Mouse (Mus musculus): ENCODE measurements around the gene Cd276. TPM values are rescaled to one million over a fixed set of nuclear protein-coding genes. Genes with fewer than 3 reads are reported as not detected.
A peak's percentile ranks its signal among the peaks of the same experiment; 100 is the strongest.

Cd276 gene
- polyA plus RNA-seq (2011; ENCODE audit: insufficient read depth, insufficient read length, low read depth, missing spikeins), result 51.1 and 56.9 TPM in 2 replicates

DNA sequence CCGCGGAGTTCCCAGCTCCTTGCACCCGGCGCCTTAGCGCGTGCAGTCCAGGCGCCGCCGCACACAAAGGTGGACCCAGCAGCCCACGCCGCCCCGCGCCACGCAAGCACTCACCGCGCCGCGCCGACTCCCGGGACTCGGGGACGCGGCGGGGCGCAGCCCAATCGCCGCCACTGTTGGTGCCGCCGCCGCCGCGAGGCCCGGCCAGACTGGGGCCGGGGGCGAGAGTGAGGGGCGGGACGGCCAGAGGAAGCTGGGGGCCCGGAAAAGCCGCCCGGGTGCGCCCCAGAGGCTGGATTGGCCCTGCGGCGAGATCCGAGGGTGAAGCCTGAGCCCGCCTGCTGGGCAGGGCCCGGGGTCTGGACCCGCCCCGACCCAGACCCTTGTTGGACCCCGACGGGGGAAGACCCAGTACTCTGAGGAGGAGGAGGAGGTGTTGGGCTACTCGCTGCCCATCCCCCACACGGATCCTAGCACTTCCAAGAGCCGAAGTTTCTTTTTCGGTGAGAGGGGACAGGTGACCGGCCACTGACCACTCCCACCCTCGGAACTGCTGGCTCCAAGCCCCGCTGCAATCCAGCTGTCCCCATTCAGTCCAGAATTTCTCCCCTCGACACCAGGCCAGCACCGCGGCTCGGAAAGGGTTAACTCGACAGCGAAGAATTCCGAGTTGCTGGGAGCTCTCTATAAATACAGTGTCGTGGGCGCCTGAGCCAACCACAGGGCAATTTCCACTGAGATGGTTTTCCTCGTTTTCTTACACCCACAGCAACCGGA, at the start of gene Cd276:
Gene Cd276, minus strand, starts transcription at position 530 of the 777 bp plus-strand sequence.
- H3K9ac ChIP-seq (ENCODE audit: low read depth, poor library complexity, severe bottlenecking), result peak within 1 kb of the TSS; percentile 72
- H3K27me3 ChIP-seq (ENCODE audit: control insufficient read depth, insufficient read depth, low read length, poor library complexity, severe bottlenecking), result no peaks in the 10 kb centered on the region
- peak within 1 kb of the TSS; percentile 94 for H3K4me3 ChIP-seq (ENCODE audit: low read depth, low read length)
- peaks cover 5% of the 10 kb centered on the region for H3K4me1 ChIP-seq (ENCODE audit: control insufficient read depth, insufficient read depth, low read length)
- no peaks in the 10 kb centered on the region for H3K9me3 ChIP-seq (replicated peaks; ENCODE audit: control insufficient read depth, insufficient read depth, low read length, poor library complexity, severe bottlenecking)
- no peak within 1 kb of the TSS for H3K27ac ChIP-seq (ENCODE audit: insufficient read depth, low read length)
- no peaks in the 10 kb centered on the region for H3K36me3 ChIP-seq (ENCODE audit: control insufficient read depth, insufficient read depth, low read length, poor library complexity, severe bottlenecking)
- TF ChIP-seq CTCF (IDR thresholded peaks at IDR 0.05; ENCODE audit: low read depth, low read length), result no peak
- no peak for TF ChIP-seq POLR2A (IDR thresholded peaks at IDR 0.05; ENCODE audit: insufficient read depth, low read length)
- TF ChIP-seq EP300 (IDR thresholded peaks at IDR 0.05; ENCODE audit: insufficient read depth, low read depth, low read length), result no peak

DNA sequence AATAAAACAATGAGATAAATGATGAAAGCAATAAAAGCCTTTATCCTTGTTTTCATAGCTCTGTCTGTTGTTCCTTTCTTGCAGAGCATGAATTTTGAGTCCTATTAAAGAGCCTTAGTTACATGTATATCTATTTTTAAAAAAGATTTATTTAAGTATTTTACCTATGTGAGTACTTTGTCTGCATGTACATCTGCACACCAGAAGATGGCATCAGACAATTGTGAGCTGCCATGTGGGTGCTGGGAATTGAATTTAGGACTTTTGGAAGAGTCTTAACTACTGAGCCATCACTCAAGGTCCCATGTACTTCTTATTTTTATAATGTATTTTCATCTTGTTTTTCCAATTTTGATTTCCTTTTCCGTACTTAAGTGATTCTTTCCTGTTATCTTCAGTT, 40.1 kb upstream of the Cd276 start:
- no peak for TF ChIP-seq EP300 (IDR thresholded peaks at IDR 0.05; ENCODE audit: insufficient read depth, low read depth, low read length)
- no peak for TF ChIP-seq POLR2A (IDR thresholded peaks at IDR 0.05; ENCODE audit: insufficient read depth, low read length)
- TF ChIP-seq CTCF (IDR thresholded peaks at IDR 0.05; ENCODE audit: low read depth, low read length), result no peak
- H3K9me3 ChIP-seq (replicated peaks; ENCODE audit: control insufficient read depth, insufficient read depth, low read length, poor library complexity, severe bottlenecking), result no peaks in the 10 kb centered on the region
- no peak overlapping the region for H3K4me3 ChIP-seq (ENCODE audit: low read depth, low read length)
- no peaks in the 10 kb centered on the region for H3K27me3 ChIP-seq (ENCODE audit: control insufficient read depth, insufficient read depth, low read length, poor library complexity, severe bottlenecking)
- H3K9ac ChIP-seq (ENCODE audit: low read depth, poor library complexity, severe bottlenecking), result no peak overlapping the region
- no peak overlapping the region for H3K27ac ChIP-seq (ENCODE audit: insufficient read depth, low read length)
- H3K4me1 ChIP-seq (ENCODE audit: control insufficient read depth, insufficient read depth, low read length), result no peaks in the 10 kb centered on the region
- no peaks in the 10 kb centered on the region for H3K36me3 ChIP-seq (ENCODE audit: control insufficient read depth, insufficient read depth, low read length, poor library complexity, severe bottlenecking)

DNA sequence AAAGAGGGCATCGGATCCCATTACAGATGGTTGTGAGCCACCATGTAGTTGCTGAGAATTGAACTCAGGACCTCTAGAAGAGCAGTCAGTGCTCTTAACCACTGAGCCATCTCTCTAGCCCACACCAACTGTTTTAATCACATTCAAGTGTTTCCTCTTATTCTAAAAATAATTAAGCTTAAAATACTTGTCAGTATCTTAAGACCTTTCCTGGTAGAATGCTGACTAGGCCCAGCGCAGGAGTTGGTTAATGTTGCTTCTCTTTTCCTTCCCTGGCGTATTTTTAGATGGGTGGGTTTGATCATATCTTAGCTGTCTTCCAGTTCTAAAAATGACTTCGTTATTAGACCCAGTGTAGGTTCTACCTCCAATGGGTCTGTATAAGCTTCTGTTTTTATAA, 33.4 kb upstream of the Cd276 start:
- Histone ChIP-seq H3K9ac (ENCODE audit: low read depth, poor library complexity, severe bottlenecking) (no peak overlapping the region), H3K27ac (ENCODE audit: insufficient read depth, low read length) (no peak overlapping the region), H3K4me3 (ENCODE audit: low read depth, low read length) (no peak overlapping the region), H3K4me1 (ENCODE audit: control insufficient read depth, insufficient read depth, low read length) (no peaks in the 10 kb centered on the region), H3K27me3 (ENCODE audit: control insufficient read depth, insufficient read depth, low read length, poor library complexity, severe bottlenecking) (no peaks in the 10 kb centered on the region), H3K9me3 (replicated peaks; ENCODE audit: control insufficient read depth, insufficient read depth, low read length, poor library complexity, severe bottlenecking) (no peaks in the 10 kb centered on the region), H3K36me3 (ENCODE audit: control insufficient read depth, insufficient read depth, low read length, poor library complexity, severe bottlenecking) (peaks cover 2% of the 10 kb centered on the region; the same call in 1 of the 2 replicates)
- no peak for TF ChIP-seq POLR2A (IDR thresholded peaks at IDR 0.05; ENCODE audit: insufficient read depth, low read length)

DNA sequence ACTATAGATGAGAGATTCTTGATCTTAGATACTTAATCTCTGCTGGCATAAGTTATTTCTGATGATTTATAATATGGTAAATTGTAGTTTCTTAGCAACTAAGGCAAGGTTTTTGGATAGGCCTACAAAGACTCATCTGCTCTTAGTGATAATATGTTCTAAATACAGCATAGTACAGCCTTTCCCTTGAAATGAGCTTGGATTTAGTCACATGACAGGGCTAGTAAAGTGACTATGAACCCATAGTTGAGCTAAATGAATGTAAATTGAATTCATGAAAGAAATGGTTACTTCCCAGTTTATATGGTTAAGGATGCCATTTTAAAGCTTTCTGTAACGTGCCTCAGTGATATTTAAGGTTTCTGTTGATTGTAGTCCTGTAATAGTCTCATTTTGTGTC, 29.1 kb upstream of the Cd276 start:
- H3K4me1 ChIP-seq (ENCODE audit: control insufficient read depth, insufficient read depth, low read length), result no peaks in the 10 kb centered on the region
- no peak for TF ChIP-seq POLR2A (IDR thresholded peaks at IDR 0.05; ENCODE audit: insufficient read depth, low read length)
- no peak for TF ChIP-seq CTCF (IDR thresholded peaks at IDR 0.05; ENCODE audit: low read depth, low read length)
- no peak for TF ChIP-seq EP300 (IDR thresholded peaks at IDR 0.05; ENCODE audit: insufficient read depth, low read depth, low read length)
- no peak overlapping the region for H3K4me3 ChIP-seq (ENCODE audit: low read depth, low read length)

DNA sequence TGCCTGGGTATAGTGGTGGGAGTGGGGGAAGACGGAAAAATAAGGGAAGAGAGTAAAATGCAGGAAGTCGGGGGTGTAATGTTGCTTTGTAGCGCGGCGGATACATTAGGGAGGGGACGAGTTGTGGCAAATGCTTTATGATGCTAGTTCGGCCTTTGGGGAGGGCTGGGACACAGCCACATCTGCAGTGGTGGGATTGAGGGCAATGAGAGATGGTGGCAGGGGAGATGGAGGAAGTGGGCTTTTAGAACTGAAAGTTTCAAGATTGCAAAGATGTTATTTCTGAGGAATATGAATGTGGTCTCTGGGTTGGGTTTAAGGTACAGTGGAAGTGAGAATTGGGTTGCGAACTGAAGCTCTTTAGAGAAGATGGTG, 28.0 kb upstream of the Cd276 start:
- Histone ChIP-seq H3K9me3 (replicated peaks; ENCODE audit: control insufficient read depth, insufficient read depth, low read length, poor library complexity, severe bottlenecking) (no peaks in the 10 kb centered on the region), H3K27ac (ENCODE audit: insufficient read depth, low read length) (no peak overlapping the region), H3K4me1 (ENCODE audit: control insufficient read depth, insufficient read depth, low read length) (no peaks in the 10 kb centered on the region), H3K4me3 (ENCODE audit: low read depth, low read length) (peak overlapping the region; percentile 96), H3K9ac (ENCODE audit: low read depth, poor library complexity, severe bottlenecking) (peak overlapping the region; percentile 99), H3K27me3 (ENCODE audit: control insufficient read depth, insufficient read depth, low read length, poor library complexity, severe bottlenecking) (no peaks in the 10 kb centered on the region), H3K36me3 (ENCODE audit: control insufficient read depth, insufficient read depth, low read length, poor library complexity, severe bottlenecking) (peaks cover 2% of the 10 kb centered on the region; the same call in 1 of the 2 replicates)
- TF ChIP-seq CTCF (IDR thresholded peaks at IDR 0.05; ENCODE audit: low read depth, low read length) (no peak), EP300 (IDR thresholded peaks at IDR 0.05; ENCODE audit: insufficient read depth, low read depth, low read length) (no peak), POLR2A (IDR thresholded peaks at IDR 0.05; ENCODE audit: insufficient read depth, low read length) (no peak)

More for the DNA sequence above, 29.1 kb upstream of the Cd276 start:
- peaks cover 2% of the 10 kb centered on the region; the same call in 1 of the 2 replicates for H3K36me3 ChIP-seq (ENCODE audit: control insufficient read depth, insufficient read depth, low read length, poor library complexity, severe bottlenecking)
- H3K9me3 ChIP-seq (replicated peaks; ENCODE audit: control insufficient read depth, insufficient read depth, low read length, poor library complexity, severe bottlenecking), result no peaks in the 10 kb centered on the region
- no peak overlapping the region for H3K27ac ChIP-seq (ENCODE audit: insufficient read depth, low read length)
- H3K9ac ChIP-seq (ENCODE audit: low read depth, poor library complexity, severe bottlenecking), result no peak overlapping the region
- no peaks in the 10 kb centered on the region for H3K27me3 ChIP-seq (ENCODE audit: control insufficient read depth, insufficient read depth, low read length, poor library complexity, severe bottlenecking)

DNA sequence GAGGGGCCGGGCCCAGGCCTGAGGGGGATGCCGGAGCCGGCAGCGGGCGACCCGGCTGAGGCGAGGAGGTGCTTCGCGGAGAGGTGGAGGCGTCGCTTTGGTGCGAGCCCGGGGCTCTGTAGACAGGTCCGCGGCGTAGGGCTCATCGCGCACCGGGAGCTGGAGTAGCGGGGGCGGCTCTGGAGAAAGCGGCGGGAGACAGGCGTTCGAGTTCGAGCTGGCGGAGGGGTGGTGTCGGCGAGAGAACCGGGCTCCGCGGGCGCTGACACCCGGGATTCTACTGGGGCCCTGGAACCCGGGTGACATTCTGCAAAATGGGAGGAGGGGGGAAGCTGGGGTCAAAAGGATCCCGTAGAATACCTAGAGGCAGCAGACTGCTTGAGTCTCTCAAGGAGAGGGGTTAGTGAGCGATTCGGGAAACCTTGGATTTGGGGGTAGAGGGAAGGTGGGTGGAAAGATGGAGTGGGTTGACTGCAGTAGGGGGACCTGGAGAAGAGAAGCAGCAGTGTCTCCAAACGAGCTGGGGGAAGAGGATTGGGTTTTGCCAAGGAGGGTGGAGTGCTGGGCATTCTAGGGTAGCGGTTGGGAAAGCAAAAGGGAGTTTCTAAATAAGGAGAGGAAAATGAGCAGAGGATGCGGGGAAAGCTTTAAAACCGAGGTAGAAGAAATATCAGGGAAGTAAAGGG, 27.5 kb upstream of the Cd276 start:
- no peaks in the 10 kb centered on the region for H3K4me1 ChIP-seq (ENCODE audit: control insufficient read depth, insufficient read depth, low read length)
- peaks cover under 1% of the 10 kb centered on the region; the same call in 1 of the 2 replicates for H3K36me3 ChIP-seq (ENCODE audit: control insufficient read depth, insufficient read depth, low read length, poor library complexity, severe bottlenecking)
- no peaks in the 10 kb centered on the region for H3K9me3 ChIP-seq (replicated peaks; ENCODE audit: control insufficient read depth, insufficient read depth, low read length, poor library complexity, severe bottlenecking)
- H3K9ac ChIP-seq (ENCODE audit: low read depth, poor library complexity, severe bottlenecking), result peak overlapping the region; percentile 99
- no peak overlapping the region for H3K27ac ChIP-seq (ENCODE audit: insufficient read depth, low read length)
- H3K4me3 ChIP-seq (ENCODE audit: low read depth, low read length), result peak overlapping the region; percentile 96
- no peaks in the 10 kb centered on the region for H3K27me3 ChIP-seq (ENCODE audit: control insufficient read depth, insufficient read depth, low read length, poor library complexity, severe bottlenecking)
- no peak for TF ChIP-seq EP300 (IDR thresholded peaks at IDR 0.05; ENCODE audit: insufficient read depth, low read depth, low read length)
- no peak for TF ChIP-seq POLR2A (IDR thresholded peaks at IDR 0.05; ENCODE audit: insufficient read depth, low read length)
- TF ChIP-seq CTCF (IDR thresholded peaks at IDR 0.05; ENCODE audit: low read depth, low read length), result no peak

Data from ES-Bruce4 (cell line).